Mouse (Mus musculus): ENCODE measurements around the gene Ambp.
A peak's percentile ranks its signal among the peaks of the same experiment; 100 is the strongest.

Ambp gene

DNA sequence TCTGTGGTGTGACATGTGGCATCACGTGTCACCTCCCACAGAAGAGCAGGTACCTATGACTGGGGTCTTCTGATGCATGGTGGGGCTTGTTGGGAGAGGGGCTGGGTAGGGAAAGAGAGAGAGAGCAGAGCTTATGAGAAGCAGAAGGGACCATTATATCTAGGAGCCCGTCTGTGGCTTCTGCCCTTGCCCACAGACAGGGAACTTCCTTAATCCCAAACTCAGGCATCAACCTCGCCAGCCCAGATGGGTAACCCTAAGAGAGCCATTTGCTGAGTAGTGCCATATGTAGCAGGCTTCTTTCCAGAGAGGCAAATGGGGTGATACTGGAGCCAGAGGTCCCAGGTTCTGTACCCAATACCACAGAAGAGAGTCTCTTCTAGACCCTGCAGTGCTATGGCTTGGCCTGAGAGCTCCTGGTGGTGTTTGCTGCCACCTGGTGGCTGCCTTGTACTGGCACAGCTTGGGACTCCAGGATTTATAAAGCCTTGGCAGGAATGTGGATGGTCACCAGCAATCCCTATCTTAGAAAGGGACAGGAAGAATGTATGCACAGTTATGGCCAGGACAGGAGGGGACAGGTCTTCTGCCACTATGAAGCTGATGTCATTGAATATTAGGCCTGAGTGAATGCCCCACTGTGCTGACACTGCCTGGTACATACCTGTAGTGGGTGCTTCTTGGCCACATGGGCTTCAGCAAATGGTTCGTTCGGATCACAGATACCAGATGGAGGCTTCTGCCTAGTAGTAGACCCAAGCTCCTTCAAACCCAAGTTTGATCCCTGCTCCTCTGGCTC, 35.8 kb downstream of the Ambp start:
- peak; percentile 88 for DNase-seq (ENCODE audit: low read depth, low spot score)

DNA sequence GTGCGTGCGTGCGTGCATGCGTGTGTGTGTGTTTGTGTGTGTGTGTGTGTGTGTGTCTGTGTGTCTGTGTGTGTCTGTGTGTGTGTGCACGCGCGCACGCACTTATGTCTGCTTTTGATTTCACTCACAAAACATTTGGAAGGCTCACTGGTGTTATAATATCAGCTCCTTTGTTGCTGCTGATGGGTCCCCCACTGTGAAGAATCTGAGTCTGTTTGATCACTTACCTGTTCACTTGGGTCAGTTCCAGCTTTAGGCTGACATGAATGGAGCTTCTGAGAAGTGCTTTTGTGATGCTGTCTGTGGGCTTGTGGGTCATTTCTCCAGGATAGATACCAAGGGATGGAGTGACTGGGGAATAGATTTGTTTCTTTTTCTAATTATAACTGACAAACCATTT, 48.9 kb downstream of the Ambp start:
- DNase-seq (ENCODE audit: low read depth, low spot score): no peak

DNA sequence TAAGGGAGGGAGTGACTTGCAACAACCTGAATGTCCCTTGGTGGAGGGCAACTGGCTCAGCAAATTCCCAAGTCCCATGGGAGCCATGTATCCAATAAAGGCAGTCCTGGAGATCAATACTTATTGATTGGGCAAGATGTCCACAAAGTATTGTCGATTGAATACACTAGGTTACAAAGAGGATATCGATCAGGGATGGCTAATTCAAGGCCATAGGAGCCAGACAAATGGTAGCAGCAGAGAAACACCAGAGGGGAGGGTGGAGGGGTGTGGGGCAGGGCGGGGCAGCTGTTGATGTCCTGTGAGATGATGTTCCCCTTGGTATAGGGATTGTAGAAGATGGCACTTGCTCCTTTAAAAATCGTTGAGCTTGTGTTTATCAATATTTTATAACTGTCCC, 52.6 kb downstream of the Ambp start:
- no peak for DNase-seq (ENCODE audit: low read depth, low spot score)

DNA sequence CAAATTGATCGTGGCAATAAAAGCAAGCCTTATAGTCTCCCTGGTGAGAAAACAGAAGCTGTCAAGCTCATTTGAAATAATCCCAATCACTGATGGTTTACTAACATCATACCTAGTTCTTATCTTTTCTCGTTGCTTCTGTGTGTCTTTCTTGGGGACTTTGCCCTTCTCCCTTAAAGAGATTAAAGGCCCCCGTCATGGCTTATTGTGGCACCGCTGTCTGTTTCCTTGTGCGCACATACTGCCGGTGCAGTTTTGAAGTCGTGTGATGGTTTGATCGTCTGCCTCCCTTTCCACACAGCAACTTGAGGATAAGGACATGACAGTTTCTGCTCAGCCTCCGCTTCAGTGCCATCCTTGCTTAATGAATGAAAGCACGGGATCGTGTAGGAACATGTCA, 54.1 kb downstream of the Ambp start:
- DNase-seq (ENCODE audit: low read depth, low spot score): no peak

DNA sequence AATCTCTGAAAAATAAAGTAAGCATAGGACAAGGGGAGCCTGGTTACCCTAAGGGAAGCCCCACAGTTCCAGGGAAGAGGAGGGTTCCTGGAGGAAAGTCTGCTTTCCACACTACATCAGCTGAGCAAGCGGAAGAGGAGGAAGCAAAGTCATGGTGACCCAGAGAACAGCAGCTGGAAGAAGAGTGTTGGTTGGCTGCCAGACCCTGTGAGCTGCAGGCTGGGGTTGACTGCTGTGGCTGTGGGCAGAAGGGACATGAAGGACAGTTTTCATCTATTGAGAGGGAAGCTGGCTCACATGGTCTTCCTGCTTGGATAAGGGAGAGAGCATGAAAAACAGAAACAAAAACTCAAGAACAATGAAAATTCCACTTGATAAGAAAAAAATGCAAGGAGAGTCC, 57.0 kb downstream of the Ambp start:
- DNase-seq (ENCODE audit: low read depth, low spot score): peak; percentile 31
